Mouse (Mus musculus) embryo, embryonic 9.5 days (tissue): ENCODE data around the gene Serpina3i.

Source experiments
- DNase-seq: peaks from one replicate; pipeline ENCODE4 v3.0.0-alpha.2; 2017; ENCODE audit errors: extremely low spot score

Serpina3i gene

DNA sequence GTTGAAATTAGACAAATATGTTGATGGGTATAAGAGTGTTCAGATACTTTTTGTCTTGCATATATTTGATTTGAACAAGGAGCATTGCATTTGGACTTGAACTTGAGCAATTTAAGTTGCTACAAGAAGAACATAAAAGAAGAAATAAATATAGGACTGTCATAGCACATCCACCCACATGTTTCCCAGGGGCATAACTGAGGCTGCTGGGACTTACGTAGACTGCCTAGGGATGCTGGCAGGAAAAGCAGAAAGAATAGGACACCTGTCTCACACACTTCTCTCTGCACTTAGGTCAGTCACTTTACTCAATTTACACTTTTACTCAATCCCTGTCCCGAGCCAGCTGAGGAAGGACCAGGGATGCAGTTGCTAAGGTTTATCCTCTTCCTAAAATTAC, 31.0 kb downstream of the Serpina3i start:
- DNase-seq: no peak

DNA sequence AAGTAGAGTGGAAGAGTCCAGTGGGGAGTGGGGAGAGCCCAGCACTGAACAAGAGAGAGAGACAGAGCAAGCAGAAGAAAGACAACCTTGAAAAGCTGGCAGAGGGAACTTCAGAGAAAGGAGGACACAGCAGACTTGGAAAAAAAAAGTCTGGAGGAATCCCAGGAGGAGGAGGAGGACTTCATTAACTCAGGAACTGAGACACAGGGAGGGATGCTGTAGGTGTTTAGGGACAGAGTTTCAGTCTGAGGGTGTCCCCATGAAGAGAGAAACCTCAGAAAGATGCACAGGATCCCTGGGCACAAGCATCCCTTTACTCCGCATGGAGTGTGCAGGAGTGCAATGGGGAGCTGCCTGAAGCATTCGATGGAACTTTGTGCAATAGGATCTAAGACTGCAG, 35.1 kb downstream of the Serpina3i start:
- DNase-seq: no peak

DNA sequence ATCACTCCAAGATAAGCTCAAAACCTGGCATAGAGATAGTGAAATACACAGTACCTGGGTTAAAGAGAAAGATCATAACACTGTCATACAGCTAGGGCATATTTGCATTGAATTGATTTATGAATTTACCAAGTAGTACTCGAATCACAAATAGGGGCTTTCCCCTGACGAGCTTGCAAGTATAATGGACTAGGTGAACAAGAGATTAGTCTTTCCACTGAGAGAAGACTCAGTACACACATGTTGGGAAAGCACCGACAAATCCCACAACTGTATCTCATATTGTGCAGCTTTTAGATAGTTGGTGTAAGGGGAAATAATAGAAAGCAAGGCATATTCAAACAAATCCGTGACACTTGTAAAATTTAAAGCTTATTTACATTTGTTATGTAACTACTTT, 43.1 kb downstream of the Serpina3i start:
- DNase-seq: no peak

DNA sequence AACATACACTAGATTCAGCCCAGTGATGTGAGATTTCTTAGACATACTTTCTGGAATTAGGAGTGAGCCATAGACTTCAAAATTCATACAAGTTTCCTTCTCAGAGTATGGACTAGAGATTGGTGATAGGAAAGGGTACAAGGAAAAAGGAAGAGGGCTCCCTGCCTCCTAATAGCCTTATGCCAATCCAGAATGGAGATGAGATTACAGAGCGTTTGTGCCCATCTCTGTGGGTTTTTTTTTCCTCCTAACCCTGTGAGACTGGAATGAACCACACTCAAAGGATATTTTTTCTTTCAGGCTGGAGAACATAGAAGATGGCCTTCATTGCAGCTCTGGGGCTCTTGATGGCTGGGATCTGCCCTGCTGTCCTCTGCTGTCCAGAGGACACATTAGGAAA, 51.3 kb downstream of the Serpina3i start, which contains the start of gene Serpina3j:
Gene Serpina3j (plus strand): TSS at position 301 of the 400 bp plus-strand sequence.
- no peak for DNase-seq
